Mouse (Mus musculus) E14TG2a.4 (cell line): Measurements from ENCODE around the gene Hcst.

Source experiments
- CTCF ChIP-seq: conservative IDR thresholded peaks from 2 replicates; pipeline ENCODE4 v1.5.1; 2014; ENCODE audit warnings: low read length
- POU5F1 ChIP-seq: IDR thresholded peaks from 2 replicates; pipeline ENCODE4 v1.6.1; 2014; ENCODE audit warnings: low read length, borderline replicate concordance

- TF ChIP-seq POU5F1 (no peak), CTCF (no peak)
These were observed 1.0 kb upstream of the Hcst start for GRCm38 (mm10) chr7:30420673-30421072.
